Comparison of ENCODE assay signal across 23 mouse cellular contexts in genomic region chr4:40178584-40178983, GRCm38 (mm10).
"Had no signal": no experiment of that assay in that cellular context is flagged by ENCODE, and none has a peak within 500 bp of the region (broad histone marks: within the 10 kb centered on the region; RNA-seq: fewer than 3 reads in every experiment).

No protein-coding gene starts in this region.

- H3K27ac ChIP-seq: heart, adult 2 months; hindbrain, embryonic 12.5 days; hindbrain, embryonic 14.5 days; intestine, embryonic 15.5 days; layer of hippocampus, adult 2 months; left cerebral cortex, adult 2 months; limb, embryonic 10.5 days; limb, embryonic 12.5 days; liver, embryonic 13.5 days; liver, embryonic 15.5 days had no signal

- H3K4me2 ChIP-seq: heart, embryonic 11.5 days; hindbrain, embryonic 12.5 days; hindbrain, embryonic 14.5 days; intestine, embryonic 15.5 days; limb, embryonic 12.5 days; liver, embryonic 13.5 days; liver, embryonic 15.5 days had no signal

- H3K27me3 ChIP-seq: hindbrain, embryonic 12.5 days; intestine, embryonic 15.5 days; limb, embryonic 12.5 days; liver, embryonic 13.5 days; liver, embryonic 15.5 days had no signal

- H3K4me3 ChIP-seq: heart, adult 2 months; hindbrain, embryonic 12.5 days; intestine, embryonic 15.5 days; layer of hippocampus, adult 2 months; left cerebral cortex, adult 2 months; limb, embryonic 10.5 days; limb, embryonic 12.5 days; liver, embryonic 13.5 days; liver, embryonic 15.5 days had no signal

- DNase-seq: gastrocnemius, postnatal 14 days; gastrocnemius, postnatal 36 days; heart, adult 11 months; heart, adult 2 months; heart, postnatal 14 days; heart, postnatal 36 days; kidney, adult 18-20 months; kidney, postnatal 10 days; kidney, postnatal 25 days; kidney, postnatal 4 days; liver, embryonic 13.5 days had no signal

- H3K9me3 ChIP-seq: hindbrain, embryonic 12.5 days; intestine, embryonic 15.5 days; limb, embryonic 10.5 days; limb, embryonic 12.5 days; liver, embryonic 13.5 days; liver, embryonic 15.5 days had no signal

- ATAC-seq: hindbrain, embryonic 16.5 days; inflammation-experienced regulatory T-cells, adult 6 months; intestine, embryonic 15.5 days; intestine, postnatal 0 days had no signal

- H3K4me1 ChIP-seq: hindbrain, embryonic 12.5 days; intestine, embryonic 15.5 days; limb, embryonic 10.5 days; limb, embryonic 12.5 days had no signal

- H3K9ac ChIP-seq: hindbrain, embryonic 12.5 days; hindbrain, embryonic 14.5 days; intestine, embryonic 15.5 days; limb, embryonic 12.5 days; liver, embryonic 13.5 days; liver, embryonic 15.5 days had no signal
